Mouse (Mus musculus) brain, embryonic 14.5 days (tissue): ENCODE measurements at regions not wholly inside any gene's neighbourhood (a gene's known extent, or its start where the extent isn't known, plus 50 kb on each side); places are given as distances from the start of the nearest gene placed in this dataset.

Source experiments
- CTCF ChIP-seq: fragments of 200-500 bp; IDR thresholded peaks from 2 replicates; pipeline ENCODE4 v1.5.1; 2012; ENCODE audit warnings: inconsistent platforms, mild to moderate bottlenecking, moderate library complexity, borderline replicate concordance; ENCODE audit not compliant: insufficient read depth, insufficient read length; ENCODE audit errors: extremely low read depth
- POLR2A ChIP-seq: fragments of 200-500 bp; IDR thresholded peaks from 2 replicates; pipeline ENCODE4 v1.6.1; 2012; ENCODE audit warnings: mild to moderate bottlenecking, inconsistent platforms, borderline replicate concordance; ENCODE audit not compliant: poor library complexity, insufficient read depth, insufficient read length, severe bottlenecking; ENCODE audit errors: extremely low read depth

DNA sequence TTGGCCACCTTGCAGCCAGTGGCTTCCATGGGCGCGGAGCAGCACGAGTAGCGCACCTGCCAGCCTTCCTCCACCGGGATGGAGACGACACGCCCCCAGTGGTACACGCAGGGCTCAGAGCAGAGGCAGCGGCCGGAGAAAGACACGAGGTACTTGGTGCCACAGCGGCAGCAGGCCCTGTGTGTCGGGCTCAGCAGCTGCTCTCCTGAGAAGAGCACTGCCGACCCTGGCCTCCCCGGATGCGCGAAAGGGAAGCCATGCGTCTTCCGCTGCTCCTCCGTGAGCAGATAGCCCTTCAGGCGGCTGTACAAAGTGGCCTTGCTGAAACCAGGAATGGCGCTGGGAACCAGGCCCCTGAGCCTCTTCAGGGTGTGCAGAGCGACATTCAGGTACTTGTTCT lies 59.2 kb upstream of the Supt20 start:
- no peak for TF ChIP-seq CTCF
- TF ChIP-seq POLR2A, result no peak
